Mouse (Mus musculus) kidney, adult 18-20 months (tissue): ENCODE data around the gene Iqsec2.

Source experiments
- DNase-seq: peaks from one replicate; pipeline ENCODE4 v3.0.0; 2021

Gene Iqsec2

GRCm38 (mm10) chrX:152143941-152144741 is at the start of gene Iqsec2:
Gene Iqsec2, plus strand, starts transcription at chrX:152144268.
- peak; percentile 23 for DNase-seq

- DNase-seq, result no peak
Measured at GRCm38 (mm10) chrX:152097572-152097971, 46.5 kb upstream of the Iqsec2 start.

DNA sequence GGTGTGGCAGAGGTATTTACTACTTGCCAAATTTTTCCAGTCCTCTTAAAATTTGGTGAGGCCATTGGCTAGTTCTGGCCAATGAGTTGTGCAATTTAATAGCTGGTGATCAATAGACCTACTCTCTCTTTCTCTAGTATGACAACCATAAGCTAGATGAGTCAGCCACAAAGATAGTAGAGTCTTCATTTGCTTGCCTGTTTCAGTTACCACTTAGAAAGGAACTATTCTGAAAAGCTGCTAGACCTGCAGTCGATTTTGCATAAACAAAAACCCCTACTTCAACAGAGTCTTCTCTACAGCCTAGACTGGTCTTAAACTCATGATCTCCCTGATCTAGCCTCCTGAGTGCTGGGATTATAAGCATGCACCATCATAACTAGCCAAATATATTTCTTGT is 22.4 kb upstream of the Iqsec2 start:
- DNase-seq, result no peak

DNA sequence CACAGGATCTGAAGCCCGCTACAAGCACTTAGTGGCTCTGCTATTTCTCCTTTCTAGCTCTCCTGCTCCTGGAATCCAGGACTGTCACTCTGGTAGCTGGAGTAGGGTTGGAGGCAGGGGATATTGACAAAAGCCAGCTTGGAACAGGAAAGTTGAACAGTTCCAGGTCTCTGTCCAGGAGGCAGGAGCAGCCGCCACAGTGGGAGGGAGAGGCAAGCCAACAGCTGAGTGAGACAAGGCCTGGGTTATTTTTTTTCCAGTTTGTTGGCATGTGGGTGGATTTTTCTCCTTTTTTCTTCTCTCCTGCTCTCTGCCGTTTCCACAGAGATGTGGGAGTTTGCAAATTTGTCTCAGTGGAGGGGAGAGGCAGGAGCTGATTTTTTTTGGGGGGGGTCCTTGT is 13.3 kb upstream of the Iqsec2 start:
- no peak for DNase-seq

- no peak for DNase-seq
Measured at GRCm38 (mm10) chrX:152132029-152132428, 12.0 kb upstream of the Iqsec2 start.

GRCm38 (mm10) chrX:152135195-152135594 is 8.9 kb upstream of the Iqsec2 start:
- DNase-seq, result no peak

DNA sequence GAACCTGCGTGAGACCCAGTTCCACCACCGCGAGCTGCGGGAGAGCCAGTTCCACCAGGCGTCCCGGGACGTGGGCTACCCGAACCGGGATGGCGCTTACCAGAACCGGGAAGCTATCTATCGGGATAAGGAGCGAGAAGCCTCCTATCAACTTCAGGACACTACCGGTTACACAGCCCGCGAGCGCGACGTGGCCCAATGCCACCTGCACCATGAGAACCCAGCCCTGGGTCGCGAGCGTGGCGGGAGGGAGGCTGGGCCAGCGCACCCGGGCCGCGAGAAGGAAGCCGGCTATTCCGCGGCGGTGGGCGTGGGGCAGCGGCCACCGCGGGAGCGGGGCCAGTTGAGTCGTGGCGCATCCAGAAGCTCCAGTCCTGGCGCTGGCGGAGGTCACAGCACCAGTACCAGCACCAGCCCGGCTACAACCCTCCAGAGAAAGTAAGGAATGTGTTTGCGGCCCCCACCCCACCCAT is 710 bp downstream of the Iqsec2 start:
- DNase-seq, result peak; percentile 32

DNA sequence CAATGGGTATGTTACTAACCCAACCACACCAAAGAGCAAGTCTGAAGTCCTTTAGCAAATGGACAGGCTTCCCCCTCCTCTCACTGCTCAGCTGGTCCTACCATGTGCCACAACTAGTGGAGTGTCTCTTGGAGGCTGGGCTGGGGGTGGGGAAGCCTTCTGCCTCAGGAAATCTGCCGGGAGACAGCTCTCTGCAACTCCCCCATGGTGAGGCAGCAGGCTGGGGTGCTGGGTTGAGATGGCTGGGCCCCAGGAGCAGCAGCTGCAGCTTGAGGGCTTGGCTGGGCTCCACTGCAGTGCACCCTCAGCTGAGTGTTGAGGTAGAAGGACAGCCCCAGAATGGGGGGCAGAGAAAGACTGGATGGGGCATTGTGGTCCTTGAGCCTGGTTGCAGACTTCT is 2.1 kb downstream of the Iqsec2 start:
- DNase-seq, result no peak

- no peak for DNase-seq
Measured at GRCm38 (mm10) chrX:152146691-152147090, 2.6 kb downstream of the Iqsec2 start.

DNA sequence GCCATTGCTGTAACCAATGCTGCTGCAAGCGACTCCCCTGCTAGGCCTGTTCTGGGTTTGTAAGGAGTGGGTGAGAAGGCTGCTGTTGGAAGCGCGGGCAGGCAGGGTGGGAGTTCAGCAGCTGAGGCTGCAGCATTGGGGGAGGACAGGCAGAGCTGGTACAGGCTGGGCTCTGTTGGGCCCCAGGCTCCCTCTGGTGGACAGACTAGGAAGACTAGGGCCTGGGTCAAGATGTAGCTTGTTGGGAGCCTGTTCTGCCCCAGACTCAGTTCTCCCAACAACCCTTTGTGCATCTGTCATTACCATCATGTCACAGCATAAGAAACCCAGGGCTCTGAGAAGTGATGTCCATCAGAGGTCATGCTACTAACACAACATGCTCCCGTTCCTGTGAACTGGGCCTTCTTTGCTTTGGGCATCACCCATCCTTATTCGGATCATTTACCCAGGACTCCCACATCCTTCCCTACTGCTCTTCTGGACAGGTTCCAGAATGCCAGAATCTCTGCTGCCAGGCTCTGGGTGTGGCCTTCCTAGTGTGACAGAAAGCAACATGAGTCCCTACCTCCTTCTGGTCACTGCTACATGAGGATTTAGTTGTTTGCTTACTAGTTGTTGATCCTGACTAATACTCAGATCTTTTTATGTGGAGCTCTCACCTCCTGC is 3.5 kb downstream of the Iqsec2 start:
- peak; percentile 74 for DNase-seq

- DNase-seq, result no peak
Measured at GRCm38 (mm10) chrX:152148706-152149105, 4.6 kb downstream of the Iqsec2 start.

DNA sequence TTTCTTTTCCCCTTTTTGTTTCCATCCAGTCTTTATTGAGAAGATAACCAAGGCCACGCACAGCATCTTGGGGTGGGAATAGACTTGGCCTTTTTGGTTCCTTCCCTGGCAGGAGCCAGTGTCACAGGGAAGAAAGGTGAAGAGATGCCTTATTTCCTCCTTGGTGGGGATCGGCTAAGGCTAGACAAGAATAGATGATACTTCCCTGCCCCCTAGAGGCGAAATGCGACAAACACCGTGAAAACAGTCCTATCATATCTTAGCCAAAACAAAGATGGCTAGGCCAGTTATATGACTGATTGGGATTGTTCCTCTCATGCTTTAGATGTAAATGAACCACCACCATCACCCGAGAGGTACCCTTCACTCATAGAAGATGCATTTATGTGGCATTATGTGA is 7.6 kb downstream of the Iqsec2 start:
- peak; percentile 67 for DNase-seq

GRCm38 (mm10) chrX:152158294-152158693 is 14.2 kb downstream of the Iqsec2 start:
- DNase-seq, result no peak

DNA sequence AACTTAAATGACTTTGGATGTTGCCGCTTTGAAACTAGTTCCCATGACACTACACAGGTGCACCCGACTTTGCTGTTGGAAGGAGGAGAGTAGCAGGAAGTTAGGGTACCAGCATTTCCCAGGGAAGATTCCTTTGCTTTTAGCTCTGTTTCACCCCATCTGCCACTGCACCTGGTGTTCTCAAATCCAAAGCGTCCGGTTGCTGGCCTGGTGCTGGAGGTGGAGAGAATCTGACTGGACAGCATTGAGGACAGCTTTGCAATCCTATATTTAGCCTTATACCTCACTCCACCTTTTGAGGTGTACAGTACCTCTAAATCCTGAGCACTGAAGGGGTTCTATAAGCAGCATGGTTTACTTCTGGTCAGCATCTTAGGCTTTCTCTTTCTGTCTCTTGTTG is 17.3 kb downstream of the Iqsec2 start:
- DNase-seq, result no peak

GRCm38 (mm10) chrX:152164061-152164460 is 20.0 kb downstream of the Iqsec2 start:
- no peak for DNase-seq

DNA sequence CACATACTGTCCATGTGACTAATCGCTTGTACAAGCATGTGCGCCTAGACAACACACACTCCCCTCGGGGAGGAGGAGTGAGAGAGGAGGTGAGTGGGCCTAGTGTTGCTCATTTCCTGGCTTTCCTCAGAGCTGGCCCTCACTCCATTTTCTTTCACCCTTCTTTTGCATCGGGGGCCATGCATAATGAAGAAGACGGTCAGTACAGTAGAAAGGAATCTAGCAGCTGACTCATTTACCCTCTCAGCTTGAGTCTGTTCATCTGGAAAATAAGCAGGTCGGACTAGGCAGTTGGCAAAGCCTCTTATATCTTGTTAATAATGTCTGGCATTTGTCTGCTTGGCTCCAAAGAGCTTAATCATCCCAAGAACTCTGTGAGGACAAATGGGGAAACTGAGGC is 22.1 kb downstream of the Iqsec2 start:
- DNase-seq, result no peak

DNA sequence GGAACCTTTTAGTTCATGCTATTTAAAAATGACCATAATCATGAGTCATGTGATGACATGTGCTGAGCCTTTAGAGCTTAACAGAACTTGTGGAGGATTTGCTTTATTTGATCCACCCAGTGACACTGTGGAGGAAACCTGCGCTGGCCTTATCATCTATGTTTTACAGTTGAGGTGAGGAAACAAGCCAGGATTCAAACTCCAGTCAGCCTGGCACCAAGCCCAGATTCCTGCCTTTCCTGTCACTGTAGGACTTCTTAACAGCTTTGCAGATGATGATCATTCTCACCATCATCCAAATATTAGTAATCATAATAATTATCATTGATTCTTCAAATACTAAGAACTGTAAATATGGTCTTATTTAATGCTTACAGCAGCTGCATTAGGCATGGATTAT is 24.5 kb downstream of the Iqsec2 start:
- DNase-seq, result peak; percentile 42

- DNase-seq, result no peak
Measured at GRCm38 (mm10) chrX:152171041-152172026, 27.3 kb downstream of the Iqsec2 start.

DNA sequence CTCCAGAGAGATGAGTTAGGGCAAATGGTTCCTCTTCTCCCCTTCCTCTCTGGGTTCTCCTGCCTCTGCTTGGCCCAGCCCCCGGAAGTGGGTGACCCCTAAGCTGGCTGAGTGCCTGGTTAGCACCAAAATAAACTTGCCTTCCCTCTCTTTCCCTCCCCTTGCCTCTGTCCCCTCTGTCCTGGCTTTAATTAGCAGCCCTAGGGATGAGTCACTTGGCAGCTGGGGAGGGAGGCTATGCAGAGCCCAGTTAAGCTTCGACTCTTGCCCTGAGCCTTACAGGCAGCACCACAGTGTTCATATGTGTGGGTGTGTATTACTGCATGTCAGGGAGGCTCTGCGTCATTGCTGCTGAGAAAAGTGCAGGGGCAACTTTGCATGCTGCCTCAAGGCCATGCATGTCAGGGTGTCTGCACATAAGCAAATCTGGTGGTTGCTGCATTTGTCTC is 28.4 kb downstream of the Iqsec2 start:
- DNase-seq, result peak; percentile 17

GRCm38 (mm10) chrX:152175284-152175683 is 31.2 kb downstream of the Iqsec2 start:
- peak; percentile 54 for DNase-seq

GRCm38 (mm10) chrX:152177897-152178296 is 33.8 kb downstream of the Iqsec2 start:
- DNase-seq, result no peak

- peak; percentile 80 for DNase-seq
Measured at GRCm38 (mm10) chrX:152178843-152179545, 34.9 kb downstream of the Iqsec2 start.
